Mouse (Mus musculus): Measurements from ENCODE around the gene Lclat1.

Gene Lclat1

DNA sequence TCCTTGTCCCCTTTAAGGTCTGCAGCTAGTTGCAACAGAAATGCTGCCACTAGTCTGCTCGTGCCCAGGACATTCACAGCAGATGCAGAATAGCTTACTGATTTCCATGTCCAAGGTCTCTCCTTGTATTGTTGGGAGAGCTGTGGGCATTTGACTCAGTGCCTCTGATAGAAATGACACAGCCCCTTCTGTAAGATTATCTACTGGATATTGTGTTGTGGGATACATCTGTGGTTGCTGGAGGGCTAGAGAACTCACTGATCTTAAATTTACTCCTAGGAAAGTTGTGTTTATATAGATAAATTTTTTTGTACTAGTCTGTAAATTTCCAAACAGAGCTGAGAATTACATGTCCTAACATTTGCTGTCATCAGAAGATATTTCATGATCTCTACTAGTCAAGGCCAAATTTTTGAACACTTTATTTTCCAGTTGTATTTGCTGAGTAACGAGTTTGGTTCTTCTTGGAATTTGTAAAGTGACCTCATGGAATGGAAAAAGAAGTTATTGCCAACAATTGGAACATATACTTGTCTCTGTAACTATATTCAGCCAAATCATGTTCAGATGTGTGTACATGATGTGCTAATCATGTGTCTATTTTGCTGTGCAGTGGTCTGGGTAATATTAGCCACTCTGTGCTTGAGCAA lies 87.4 kb downstream of the Lclat1 start:
- DNase-seq (ENCODE audit: extremely low spot score, low read depth, low spot score), result no peak

DNA sequence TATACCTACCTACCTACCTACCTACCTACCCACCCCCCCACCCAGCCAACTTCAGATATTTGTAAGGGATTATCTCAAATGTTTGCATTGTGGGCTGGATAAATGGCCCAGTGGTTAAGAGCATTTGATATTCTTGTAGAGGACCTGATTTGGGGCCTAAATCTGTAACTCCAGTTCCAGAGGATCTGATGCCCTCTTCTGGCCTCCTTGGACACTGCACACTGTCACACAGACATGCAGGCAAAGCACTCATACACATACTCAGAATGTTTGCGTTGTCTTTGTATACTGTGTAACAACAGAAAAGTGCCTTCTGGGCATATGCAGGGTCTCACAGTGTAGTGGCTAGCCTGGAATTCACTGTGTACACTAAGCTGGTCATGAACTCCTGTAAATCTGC lies 88.4 kb downstream of the Lclat1 start:
- no peak for DNase-seq (ENCODE audit: extremely low spot score, low read depth, low spot score)

DNA sequence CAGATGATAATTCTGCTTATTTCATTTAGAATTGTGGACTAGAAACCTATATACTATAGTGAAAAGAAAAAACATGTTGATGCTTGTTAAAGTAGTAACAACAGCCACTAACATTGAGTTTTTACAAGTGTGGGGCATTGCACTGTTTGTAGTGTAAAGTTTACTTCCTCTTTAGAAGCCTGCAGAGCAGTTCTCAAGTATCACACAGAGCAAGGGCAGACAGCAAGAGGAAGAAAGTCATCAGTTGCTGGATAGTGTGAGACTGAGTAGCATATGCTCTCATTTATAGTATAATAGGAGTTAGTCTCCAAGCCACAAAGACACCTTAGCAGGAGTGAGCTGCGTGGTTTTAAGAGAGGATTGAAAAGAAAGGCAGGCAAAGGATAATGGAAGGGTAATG lies 89.9 kb downstream of the Lclat1 start:
- DNase-seq (ENCODE audit: extremely low spot score, low read depth, low spot score), result no peak

DNA sequence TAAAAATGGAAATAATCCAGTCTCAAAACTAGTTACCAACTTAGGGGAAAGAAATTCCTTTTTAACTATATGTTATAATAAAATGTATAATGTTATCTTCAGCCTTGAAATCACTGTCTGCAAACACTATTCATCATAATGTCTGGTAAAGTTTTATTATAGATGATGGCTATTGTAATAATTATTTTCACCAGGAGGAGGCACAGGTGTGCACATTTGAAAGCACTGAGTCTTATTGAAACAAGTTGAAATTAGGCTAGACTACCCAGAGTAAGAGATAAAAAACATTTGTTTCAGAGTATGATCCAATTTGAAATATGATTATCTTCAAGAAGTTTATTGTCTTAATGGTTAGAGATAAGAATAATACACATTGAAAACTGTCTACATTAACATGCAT lies 91.6 kb downstream of the Lclat1 start:
- DNase-seq (ENCODE audit: extremely low spot score, low read depth, low spot score), result no peak

DNA sequence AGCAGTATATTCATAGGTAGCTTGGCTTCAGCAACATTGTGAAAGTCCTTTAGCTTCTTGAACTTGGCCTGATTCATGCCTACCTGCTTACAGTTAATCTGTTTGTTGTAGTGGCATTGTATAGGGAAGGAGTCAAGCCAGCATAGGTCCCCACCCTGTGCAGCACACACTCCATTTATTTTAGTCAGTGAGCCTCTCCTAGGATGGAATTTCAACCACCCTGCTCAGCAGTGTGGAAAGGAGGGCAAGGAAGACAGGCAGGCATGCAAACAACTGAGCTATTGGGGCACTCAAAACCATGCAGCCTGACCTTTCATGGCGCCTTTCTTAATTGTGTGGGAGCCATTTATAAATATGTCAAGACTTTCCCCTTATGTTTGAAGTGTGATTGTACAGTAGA lies 92.6 kb downstream of the Lclat1 start:
- DNase-seq (ENCODE audit: extremely low spot score, low read depth, low spot score), result no peak

DNA sequence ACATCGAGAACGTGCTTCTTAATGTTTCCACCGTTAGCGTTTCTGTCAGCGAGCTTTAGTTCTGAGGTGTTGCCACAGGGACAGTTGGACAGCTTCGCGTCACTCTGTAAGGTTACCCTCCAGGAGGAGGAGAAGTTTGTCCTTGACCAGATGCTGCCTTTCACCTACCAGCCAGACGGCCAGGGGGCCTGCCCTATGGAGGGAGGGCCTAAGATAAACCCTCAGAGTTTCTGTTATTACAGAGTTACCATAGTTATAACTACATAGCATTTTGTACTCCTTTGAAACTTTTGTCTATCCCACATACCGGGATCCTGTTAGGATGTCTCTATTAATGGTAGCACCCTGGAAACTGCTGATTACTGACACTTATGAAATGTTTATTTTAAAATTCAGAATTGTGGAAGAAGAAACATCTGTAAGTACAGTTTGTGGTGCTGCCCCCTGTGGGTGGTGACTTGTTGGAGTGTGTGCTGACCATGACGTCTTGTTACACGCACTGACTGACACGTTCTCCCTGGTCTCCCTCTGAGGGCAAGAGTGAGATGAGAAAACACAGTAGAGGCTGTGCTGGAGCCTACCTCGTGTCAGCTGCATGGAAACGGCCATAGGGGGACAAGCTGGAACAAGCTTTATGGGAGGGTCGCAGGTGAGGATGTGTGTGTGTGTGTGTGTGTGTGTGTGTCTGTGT lies 96.0 kb downstream of the Lclat1 start:
- no peak for DNase-seq (ENCODE audit: extremely low spot score, low read depth, low spot score)

DNA sequence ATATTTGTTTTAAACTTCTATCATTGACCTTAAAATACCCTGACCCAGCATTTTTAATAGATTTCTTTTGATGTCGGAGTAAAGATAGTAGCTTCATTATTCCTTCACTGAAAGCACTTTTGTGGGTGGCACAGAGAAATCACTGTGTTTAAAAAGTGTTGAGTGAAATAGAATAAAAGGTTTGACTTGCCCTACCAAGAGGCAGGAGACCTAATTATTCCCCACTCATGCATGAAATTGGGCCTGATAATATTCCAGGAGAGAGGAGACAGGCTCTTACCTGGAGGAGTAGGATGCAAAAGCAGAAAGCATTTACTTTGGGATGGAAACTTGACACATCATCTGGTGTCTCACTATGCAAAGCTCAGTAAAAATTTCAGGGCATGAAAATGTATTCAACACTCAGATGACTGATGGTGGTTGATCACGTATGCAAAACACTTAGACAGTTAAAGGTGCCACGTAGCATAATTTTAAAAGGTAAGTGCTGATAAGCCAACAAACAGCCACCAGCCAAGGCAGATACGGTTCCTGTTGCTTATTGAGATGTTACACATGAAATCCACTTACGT lies 103.3 kb downstream of the Lclat1 start:
- no peak for DNase-seq (ENCODE audit: extremely low spot score, low read depth, low spot score)

DNA sequence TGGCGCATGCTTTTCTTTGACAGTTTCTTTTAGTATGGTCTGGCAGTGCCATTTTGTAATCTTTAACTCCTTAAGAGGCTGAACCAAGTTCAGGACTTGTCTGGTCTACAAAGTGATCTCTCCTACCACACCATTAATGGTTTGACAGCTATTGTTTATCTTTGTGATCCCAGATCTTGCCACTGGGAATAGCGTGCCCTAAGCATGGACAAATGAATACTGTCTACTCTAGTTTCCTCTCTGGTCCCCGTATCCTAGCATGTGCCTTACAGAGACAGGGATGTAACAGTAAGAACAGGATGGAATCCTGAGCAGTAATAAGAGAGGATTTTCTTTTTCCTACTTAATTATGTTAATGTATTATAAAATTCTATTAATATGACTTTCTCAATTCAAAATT lies 105.0 kb downstream of the Lclat1 start:
- no peak for DNase-seq (ENCODE audit: extremely low spot score, low read depth, low spot score)

DNA sequence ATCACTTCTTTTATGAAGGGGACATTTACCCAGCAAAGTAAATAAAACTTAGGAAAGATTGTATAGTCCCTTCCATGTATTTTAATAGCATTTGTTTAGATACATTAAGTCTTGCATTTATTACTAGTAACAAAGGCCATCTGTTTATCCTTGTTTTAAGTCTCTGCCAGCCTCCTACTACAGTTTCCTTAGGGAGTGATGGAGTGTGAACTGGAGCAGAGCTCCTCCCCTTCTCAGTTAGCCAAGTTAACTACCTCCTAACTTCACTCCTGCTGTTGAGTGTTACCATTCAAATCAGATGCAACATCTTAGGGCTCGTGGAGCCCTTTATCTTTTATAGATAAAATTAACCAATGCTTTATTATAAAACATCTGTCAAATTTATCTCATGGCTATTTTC lies 105.4 kb downstream of the Lclat1 start:
- no peak for DNase-seq (ENCODE audit: extremely low spot score, low read depth, low spot score)

DNA sequence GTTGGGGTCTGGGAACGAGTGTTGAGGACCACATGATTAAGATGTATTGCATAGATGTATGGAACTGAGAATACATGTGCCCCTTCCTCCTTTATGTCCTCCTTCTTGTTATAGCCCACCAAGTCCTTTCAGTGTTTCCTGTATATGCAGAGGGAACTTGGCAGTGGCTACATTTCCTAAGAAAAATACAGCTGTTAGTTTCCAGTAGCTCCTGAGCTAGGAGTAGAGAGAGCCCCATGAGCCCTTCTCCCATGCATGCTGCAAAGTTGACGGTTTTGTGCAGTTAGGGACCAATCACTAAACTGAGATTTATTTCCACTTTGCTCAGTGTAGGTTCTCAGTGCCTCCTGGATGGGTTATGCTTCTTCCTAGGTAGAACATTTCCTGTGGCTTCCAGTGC lies 105.9 kb downstream of the Lclat1 start:
- no peak for DNase-seq (ENCODE audit: extremely low spot score, low read depth, low spot score)

DNA sequence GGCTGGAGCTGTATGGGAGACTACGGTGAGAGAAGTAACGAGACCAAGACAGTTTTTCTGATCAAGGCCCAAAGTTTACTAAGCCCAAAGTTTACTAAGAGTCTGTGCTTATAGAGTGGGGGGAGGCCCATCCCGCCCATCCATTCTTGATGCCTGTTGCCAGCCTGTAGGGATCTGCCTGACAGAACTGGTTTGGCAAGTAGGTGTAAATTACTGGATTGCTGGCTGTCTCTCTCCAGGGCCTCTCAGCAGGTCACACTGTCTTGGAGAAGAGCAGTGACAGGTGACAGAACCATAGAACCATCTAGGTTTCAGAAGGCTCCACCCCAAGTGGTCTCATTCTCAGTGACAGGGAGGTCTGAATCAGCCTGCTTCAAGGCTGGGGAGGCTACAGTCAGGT lies 109.5 kb downstream of the Lclat1 start:
- DNase-seq (ENCODE audit: extremely low spot score, low read depth, low spot score), result no peak

DNA sequence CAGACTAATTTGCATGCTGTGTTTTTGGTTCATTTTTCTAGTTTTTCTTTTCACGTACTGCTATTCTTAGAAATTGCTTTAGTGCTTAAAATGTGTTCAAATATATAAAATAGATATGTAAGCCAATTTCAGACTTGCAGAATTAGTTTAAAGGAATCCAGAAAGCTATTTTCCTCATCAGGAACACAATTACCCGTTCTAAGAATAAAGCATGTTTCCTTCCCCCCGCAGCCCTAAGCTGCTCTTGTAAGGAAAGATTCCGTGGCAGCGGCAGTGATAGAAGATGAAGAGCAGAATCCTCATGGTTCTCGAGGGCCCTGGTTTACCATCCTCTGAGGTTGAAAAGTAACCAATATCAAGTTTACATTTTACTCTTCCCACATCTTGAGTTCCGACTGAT lies 113.0 kb downstream of the Lclat1 start:
- no peak for DNase-seq (ENCODE audit: extremely low spot score, low read depth, low spot score)

DNA sequence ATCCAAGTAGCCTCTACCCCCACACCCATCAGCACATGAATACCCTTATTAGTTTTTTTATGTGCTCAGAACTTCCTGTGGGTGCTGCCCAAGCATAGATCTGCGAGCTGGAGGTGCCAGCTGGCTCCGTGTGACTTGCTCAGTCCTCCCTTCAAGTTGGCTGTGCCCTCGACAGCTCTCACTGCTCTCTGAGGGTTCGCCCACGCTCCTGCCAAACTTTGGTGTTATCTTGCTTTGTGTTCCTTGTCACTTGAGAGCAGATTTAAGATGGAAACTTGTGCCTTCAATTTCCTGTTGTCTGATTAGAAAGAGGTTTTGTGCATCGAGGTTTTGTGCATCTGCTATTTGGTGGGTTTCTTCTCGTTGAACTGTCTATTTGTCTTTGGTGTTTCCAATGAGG lies 114.3 kb downstream of the Lclat1 start:
- no peak for DNase-seq (ENCODE audit: extremely low spot score, low read depth, low spot score)

DNA sequence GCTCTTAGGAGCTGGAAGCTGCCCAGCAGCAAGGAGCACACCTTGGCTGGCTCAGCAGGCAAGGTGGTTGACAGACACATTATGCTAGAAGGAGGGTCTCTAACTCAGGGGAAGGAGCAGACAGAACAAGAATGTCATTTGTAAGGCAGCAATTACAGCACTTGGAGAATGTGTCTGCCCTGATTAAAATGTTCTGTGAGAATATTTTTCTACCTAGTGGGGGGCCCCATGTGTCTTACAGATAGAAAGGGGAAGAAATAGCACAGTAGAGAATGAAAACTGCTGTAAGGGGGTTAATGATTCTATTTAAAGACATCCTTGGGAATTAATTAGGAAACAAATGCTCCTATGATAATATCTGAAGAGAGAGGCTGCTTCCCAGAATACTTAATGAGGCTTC lies 117.7 kb downstream of the Lclat1 start:
- DNase-seq (ENCODE audit: extremely low spot score, low read depth, low spot score), result no peak

DNA sequence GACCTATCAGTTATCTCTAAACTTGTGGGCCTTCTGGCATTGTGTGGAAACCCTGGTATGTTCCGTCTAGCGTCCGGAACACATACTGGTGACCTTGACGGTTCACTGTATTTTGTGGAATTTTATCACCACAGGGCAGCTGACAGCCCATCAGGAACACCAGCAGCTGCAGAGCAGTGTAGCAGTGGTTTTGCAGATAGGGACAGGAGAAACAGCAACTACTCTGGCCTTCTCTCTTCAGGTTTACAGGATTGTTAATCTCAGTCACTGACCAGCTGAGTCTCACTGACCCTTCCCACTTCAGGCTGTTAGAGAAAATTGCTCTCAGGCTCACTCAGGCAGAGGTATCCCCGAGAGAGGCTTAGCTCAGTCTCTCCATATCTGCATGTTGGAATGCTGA lies 118.2 kb downstream of the Lclat1 start:
- DNase-seq (ENCODE audit: extremely low spot score, low read depth, low spot score), result no peak

DNA sequence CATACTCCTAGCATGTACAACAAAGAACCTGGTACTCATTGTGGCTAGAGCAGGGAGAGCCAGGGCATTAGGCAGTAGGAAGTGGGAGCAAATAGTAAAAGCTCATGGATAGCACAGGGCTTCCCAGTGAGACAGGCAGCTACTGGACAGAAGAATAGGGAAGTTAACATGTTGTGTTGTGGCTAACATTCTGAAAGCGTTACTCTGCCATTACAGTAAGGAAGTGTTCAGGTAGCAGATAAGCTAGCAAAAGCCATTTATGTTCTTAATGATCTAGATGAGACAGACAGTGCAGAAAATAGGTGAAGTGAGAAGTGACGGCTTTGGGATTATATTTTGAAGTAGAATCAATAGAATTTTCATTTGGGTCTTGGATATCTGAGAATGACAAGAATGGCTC lies 118.8 kb downstream of the Lclat1 start:
- DNase-seq (ENCODE audit: extremely low spot score, low read depth, low spot score), result no peak

DNA sequence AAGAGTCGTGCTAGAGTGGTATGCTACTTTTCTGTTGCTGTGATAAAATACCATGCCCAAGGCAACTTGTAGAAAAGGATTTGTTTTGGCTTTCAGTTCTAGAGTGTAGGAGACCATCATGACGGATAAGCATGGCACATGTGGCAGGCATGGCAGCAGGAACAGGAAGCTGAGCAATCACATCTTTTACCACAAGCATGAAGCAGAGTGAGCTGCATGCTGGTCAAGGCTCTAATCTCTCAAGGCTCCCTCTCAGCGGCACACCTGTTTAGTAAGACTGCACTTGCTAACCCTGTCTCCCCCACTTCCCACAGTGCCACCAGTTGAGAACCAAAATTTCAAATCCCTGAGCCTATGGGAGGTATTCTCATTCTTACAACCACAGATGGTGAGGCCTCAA lies 119.6 kb downstream of the Lclat1 start:
- DNase-seq (ENCODE audit: extremely low spot score, low read depth, low spot score), result no peak

DNA sequence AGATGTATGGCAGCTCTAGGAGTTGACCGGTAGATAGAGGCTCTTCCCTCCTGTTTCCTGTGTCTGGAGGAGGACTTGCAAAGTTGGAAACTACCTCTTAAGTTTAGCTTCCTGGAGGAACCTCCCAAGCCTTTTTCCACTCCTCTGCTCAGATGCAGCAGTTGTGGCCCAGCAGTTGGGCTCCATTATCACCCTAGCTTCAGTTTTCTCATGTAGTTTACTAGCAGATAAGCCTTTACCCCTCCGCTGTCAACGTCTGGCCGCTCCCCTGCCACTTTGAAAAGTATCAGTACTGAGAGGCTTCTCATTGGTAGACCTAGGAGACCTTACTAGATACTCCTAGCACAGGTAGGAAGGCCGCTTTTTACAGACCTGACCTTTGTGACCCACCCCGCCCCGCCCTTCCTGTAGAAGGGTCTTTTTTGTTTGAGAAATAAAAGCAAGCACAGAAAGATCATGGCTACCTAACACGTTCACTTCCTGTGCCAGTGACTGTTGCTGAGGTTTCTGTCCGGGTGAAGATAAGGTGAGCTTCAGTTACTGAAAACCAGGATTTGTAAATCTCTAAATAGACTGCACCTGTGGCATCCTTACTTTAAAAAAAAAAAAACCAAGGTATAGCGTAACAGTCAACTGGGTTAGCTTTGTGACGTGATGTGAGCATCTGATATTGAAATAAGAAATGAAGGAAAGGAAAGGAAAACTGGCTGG lies 121.8 kb downstream of the Lclat1 start:
- DNase-seq (ENCODE audit: extremely low spot score, low read depth, low spot score), result no peak

DNA sequence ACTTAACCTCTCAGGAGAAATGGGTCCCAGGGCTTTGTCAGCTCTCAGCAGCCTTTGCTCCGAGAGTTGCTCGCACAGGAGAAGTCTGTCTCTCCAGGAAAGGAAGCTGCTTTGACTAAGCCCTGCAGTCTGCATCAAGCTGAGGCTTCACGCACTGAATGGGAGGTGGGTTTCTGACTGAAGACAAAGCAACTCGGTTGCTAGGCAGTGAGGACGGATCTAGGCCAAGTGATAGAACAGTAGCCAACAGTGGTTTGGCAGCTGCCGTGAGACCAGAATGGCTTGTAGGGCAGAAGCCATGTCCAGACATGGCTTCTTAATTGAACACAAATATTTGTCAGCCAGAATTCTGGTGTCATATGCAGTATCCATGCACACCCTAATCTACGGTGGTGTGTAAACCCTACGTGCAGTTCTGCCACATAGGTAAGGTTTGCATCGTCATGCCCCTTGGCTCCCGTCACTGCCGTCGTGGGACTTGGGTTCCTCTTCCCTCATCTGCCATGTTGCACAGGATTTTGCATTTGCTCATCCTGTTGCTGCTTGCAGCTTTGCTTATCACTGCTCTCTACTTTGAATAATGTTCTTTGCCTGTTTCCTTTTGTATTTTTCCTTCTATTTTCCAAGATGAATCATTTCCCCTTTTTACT lies 122.7 kb downstream of the Lclat1 start:
- no peak for DNase-seq (ENCODE audit: extremely low spot score, low read depth, low spot score)

DNA sequence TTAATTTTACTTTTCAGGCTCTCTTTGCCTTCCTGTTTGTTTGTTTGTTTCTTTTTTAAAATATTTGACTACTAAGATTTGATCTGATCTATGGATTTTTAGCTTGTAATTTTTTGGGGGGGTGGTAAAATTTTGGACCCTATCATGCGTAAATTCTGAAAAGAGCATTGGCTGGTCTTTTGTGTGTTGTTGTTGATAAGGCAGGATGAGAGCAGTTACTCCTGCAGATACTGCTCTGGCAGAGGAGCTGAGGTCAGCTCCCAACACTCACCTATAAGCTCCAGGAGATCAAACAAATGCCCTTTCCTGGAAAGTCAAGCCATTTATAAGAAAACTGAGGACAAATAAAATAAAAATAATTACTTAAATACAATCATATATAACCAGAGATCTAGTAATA lies 123.6 kb downstream of the Lclat1 start:
- DNase-seq (ENCODE audit: extremely low spot score, low read depth, low spot score), result no peak

DNA sequence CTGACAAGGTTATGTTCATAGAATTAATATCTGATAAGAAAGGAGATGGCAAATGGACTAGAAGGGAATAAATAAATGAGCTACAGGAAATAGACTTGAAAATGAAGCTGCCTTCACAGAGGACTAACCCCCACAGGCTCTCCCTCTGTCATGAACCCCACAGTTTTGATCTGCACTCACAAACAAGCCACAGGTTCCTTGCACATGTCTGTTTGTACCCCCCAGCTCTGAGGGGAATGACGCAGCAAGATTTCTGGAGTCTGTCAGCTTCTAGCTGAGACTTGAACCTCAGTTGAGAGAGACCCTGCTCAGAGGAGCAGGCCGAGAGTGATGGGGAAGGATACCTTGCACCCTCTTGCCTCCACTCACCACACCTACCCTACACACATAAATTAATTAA lies 124.8 kb downstream of the Lclat1 start:
- DNase-seq (ENCODE audit: extremely low spot score, low read depth, low spot score), result no peak

DNA sequence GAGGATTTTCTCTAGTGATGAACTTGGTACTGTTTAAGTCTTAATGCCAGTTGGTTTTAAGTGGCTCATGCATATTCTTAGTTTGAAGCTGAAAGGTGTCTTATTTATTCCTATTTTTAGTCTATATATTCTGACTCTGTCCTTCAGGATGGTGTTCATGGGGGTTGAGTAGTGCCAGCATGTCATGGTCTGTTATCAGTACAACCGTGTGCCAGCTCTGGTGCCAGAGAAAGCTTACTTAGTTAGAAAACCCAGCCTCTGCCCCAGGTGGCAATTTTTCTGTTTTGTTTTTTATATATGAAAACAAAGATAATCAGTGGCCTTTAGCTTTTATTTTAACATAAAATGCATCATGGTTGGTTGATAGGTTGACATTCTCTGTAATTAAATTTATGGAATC lies 126.2 kb downstream of the Lclat1 start:
- no peak for DNase-seq (ENCODE audit: extremely low spot score, low read depth, low spot score)
